Mouse (Mus musculus): ENCODE results near the gene Sh2d5.

- TF ChIP-seq CTCF (IDR thresholded peaks at IDR 0.05; ENCODE audit: low read depth, low read length) (no peak), POLR2A (IDR thresholded peaks at IDR 0.05; ENCODE audit: borderline replicate concordance, low read depth, low read length) (no peak)
Observed at GRCm38 (mm10) chr4:138201696-138202095, 48.5 kb upstream of the Sh2d5 start.
